ENCODE assay signal across 12 mouse cellular contexts in the genomic region with DNA sequence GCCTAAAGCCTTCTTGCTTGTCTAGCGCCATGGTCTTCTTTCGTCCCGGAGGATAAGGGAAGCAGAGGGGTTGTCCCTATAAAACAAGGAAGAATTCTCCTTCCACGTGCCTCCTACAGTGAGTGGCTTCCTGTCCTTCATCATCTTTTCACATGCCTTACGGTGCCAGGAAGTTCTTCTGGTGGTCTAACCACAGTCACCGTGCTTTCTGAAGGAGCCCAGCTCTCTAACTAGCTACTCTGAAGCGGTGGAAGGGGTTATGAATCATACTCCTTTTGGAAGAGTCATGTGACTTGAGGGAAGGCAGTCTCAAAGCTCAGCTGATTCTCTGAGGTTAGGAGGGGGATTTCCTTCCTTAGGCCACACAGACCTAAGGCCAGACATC. TPM values are rescaled to one million over a fixed set of nuclear protein-coding genes. Genes with fewer than 3 reads are reported as not detected.
DNase-seq lines count a peak whose midpoint lies in the region; ATAC-seq and TF ChIP-seq lines count a peak whose summit lies in the region.
"Had no signal": no experiment of that assay in that cellular context is flagged by ENCODE, and none has a peak within 500 bp of the region (broad histone marks: within the 10 kb centered on the region; RNA-seq: fewer than 3 reads in every experiment).

No protein-coding gene starts in this region.

- H3K4me1 ChIP-seq in heart, embryonic 14.5 days (ENCODE audit: control insufficient read depth in 2 of 2, insufficient read depth in 2 of 2, low read length in 2 of 2) = peaks cover 0 to 3% of the 10 kb centered on the region in 2 experiments; a peak in 1 of 4 replicates
- H3K4me1 ChIP-seq in thymus, adult 2 months (replicated peaks; ENCODE audit: control insufficient read depth, insufficient read depth, low read length) = peaks cover 28% of the 10 kb centered on the region
- H3K4me1 ChIP-seq in liver, embryonic 15.5 days (replicated peaks) = peaks cover 20% of the 10 kb centered on the region
- H3K4me1 ChIP-seq in hindbrain, embryonic 14.5 days (replicated peaks; ENCODE audit: control insufficient read depth, insufficient read depth, low read length) = no peaks in the 10 kb centered on the region
- H3K4me1 ChIP-seq: hindbrain, embryonic 15.5 days had no signal

- H3K9ac ChIP-seq in heart, embryonic 14.5 days (ENCODE audit: low read length) = no peak overlapping the region
- H3K9ac ChIP-seq in liver, embryonic 15.5 days = no peak overlapping the region
- no peak overlapping the region for H3K9ac ChIP-seq in hindbrain, embryonic 14.5 days
- H3K9ac ChIP-seq: hindbrain, embryonic 15.5 days had no signal

- no peak for DNase-seq in heart, postnatal 36 days
- DNase-seq in thymus, adult 2 months = no peak
- no peak for DNase-seq in thymus, postnatal 10 days (ENCODE audit: low spot score in 2 of 2)
- no peak for DNase-seq in layer of hippocampus, adult 18-20 months (ENCODE audit: low spot score in 2 of 2)
- no peak for DNase-seq in adrenal gland, adult (ENCODE audit: inconsistent age in 2 of 2, low spot score in 1 of 2)
- no peak for DNase-seq in hindbrain, embryonic 14.5 days (ENCODE audit: low spot score)
- DNase-seq: cerebellum, adult 9-10 months; kidney, postnatal 25 days; left cerebral cortex, postnatal 4 days had no signal

- no peaks in the 10 kb centered on the region for H3K36me3 ChIP-seq in heart, embryonic 14.5 days (ENCODE audit: control insufficient read depth, insufficient read depth, low read length)
- peaks cover 12% of the 10 kb centered on the region; the same call in 1 of the 2 replicates for H3K36me3 ChIP-seq in thymus, adult 2 months (ENCODE audit: control insufficient read depth, insufficient read depth, low read length)
- H3K36me3 ChIP-seq in liver, embryonic 15.5 days (replicated peaks) = peaks cover 6% of the 10 kb centered on the region; the same call in 1 of the 2 replicates
- H3K36me3 ChIP-seq in hindbrain, embryonic 14.5 days (replicated peaks; ENCODE audit: control insufficient read depth, insufficient read depth) = no peaks in the 10 kb centered on the region
- H3K36me3 ChIP-seq: hindbrain, embryonic 15.5 days had no signal

- no peak for ATAC-seq in heart, embryonic 14.5 days (ENCODE audit: insufficient number of reproducible peaks, insufficient read depth, low FRiP score, low read depth)
- ATAC-seq in liver, embryonic 15.5 days (ENCODE audit: insufficient read depth) = peak; percentile 16
- ATAC-seq in hindbrain, embryonic 14.5 days (ENCODE audit: low FRiP score) = no peak

- peak overlapping the region; percentile 44 to 49; a peak in 3 of 4 replicates for H3K27ac ChIP-seq in heart, embryonic 14.5 days (replicated peaks in 1 of 2; ENCODE audit: control insufficient read depth in 1 of 2, insufficient read depth in 1 of 2, low read depth in 2 of 2, low read length in 2 of 2)
- H3K27ac ChIP-seq in thymus, adult 2 months (ENCODE audit: control insufficient read depth, insufficient read depth, low read length) = peak overlapping the region; percentile 56; the same call in 1 of the 2 replicates
- H3K27ac ChIP-seq in liver, embryonic 15.5 days (replicated peaks) = peak overlapping the region; percentile 53; the same call in 1 of the 2 replicates
- no peak overlapping the region for H3K27ac ChIP-seq in hindbrain, embryonic 14.5 days
- H3K27ac ChIP-seq: hindbrain, embryonic 15.5 days had no signal

- H3K9me3 ChIP-seq in heart, embryonic 14.5 days (ENCODE audit: control insufficient read depth, low read length) = no peaks in the 10 kb centered on the region
- H3K9me3 ChIP-seq in liver, embryonic 15.5 days (replicated peaks) = no peaks in the 10 kb centered on the region
- H3K9me3 ChIP-seq in hindbrain, embryonic 14.5 days (ENCODE audit: control insufficient read depth, low read length) = no peaks in the 10 kb centered on the region
- H3K9me3 ChIP-seq: hindbrain, embryonic 15.5 days had no signal

- no peaks in the 10 kb centered on the region for H3K27me3 ChIP-seq in heart, embryonic 14.5 days (ENCODE audit: control insufficient read depth, insufficient read depth, low read length)
- no peaks in the 10 kb centered on the region for H3K27me3 ChIP-seq in thymus, adult 2 months (ENCODE audit: control insufficient read depth, insufficient read depth, low read length)
- H3K27me3 ChIP-seq in liver, embryonic 15.5 days = no peaks in the 10 kb centered on the region
- no peaks in the 10 kb centered on the region for H3K27me3 ChIP-seq in hindbrain, embryonic 14.5 days (ENCODE audit: control insufficient read depth, insufficient read depth, low read length)
- H3K27me3 ChIP-seq: hindbrain, embryonic 15.5 days had no signal

- 50% methylated on average over 7 of the region's 7 CpGs for WGBS in heart, embryonic 14.5 days
- 9% methylated on average over 7 of the region's 7 CpGs for WGBS in thymus, adult 2 months
- 15% methylated on average over 7 of the region's 7 CpGs for WGBS in liver, embryonic 15.5 days (ENCODE audit: insufficient replicate concordance)
- 86% methylated on average over 7 of the region's 7 CpGs for WGBS in hindbrain, embryonic 14.5 days

- no peak for TF ChIP-seq CTCF in thymus, adult 2 months (IDR thresholded peaks at IDR 0.05; ENCODE audit: borderline replicate concordance, control insufficient read depth, extremely low read depth, insufficient read depth, low read length, poor library complexity)

- H3K4me3 ChIP-seq in heart, embryonic 14.5 days (ENCODE audit: control insufficient read depth in 1 of 2, insufficient read depth in 1 of 2, low read depth in 1 of 2, low read length in 2 of 2) = no peak overlapping the region
- no peak overlapping the region for H3K4me3 ChIP-seq in thymus, adult 2 months (ENCODE audit: control insufficient read depth, insufficient read depth, low read length)
- H3K4me3 ChIP-seq in liver, embryonic 15.5 days (replicated peaks) = peak overlapping the region; percentile 4; the same call in 1 of the 2 replicates
- no peak overlapping the region for H3K4me3 ChIP-seq in hindbrain, embryonic 14.5 days (replicated peaks; ENCODE audit: low read length)
- H3K4me3 ChIP-seq: hindbrain, embryonic 15.5 days had no signal

- peak overlapping the region; percentile 0; the same call in 1 of the 2 replicates for H3K4me2 ChIP-seq in heart, embryonic 14.5 days (ENCODE audit: low read length)
- peak overlapping the region; percentile 42 for H3K4me2 ChIP-seq in liver, embryonic 15.5 days
- no peak overlapping the region for H3K4me2 ChIP-seq in hindbrain, embryonic 14.5 days (replicated peaks)
- H3K4me2 ChIP-seq: hindbrain, embryonic 15.5 days had no signal

- TF ChIP-seq POLR2A in thymus, adult 2 months (IDR thresholded peaks at IDR 0.05; ENCODE audit: control insufficient read depth, extremely low read depth, insufficient read depth, low read length, poor library complexity) = no peak

- intact Hi-C loops in heart, postnatal 36 days (cut with DNase I) = no loop called here

RNA-seq across cellular contexts. Expression of a gene that starts 11.8 kb away (rescaled TPM):
- polyA plus RNA-seq in heart, embryonic 14.5 days (2014; fragmentation: Nextera tagmentation; extraction: Ambion mirVana) = 1.4 and 2.2 TPM in 2 replicates
- 1 to 10 TPM; 1.4 to 2.5 TPM for total RNA-seq in heart, postnatal 36 days (2021)
- polyA plus RNA-seq in thymus, adult 2 months (2012; rRNA removed) = 131 and 137 TPM in 2 replicates
- 13.8 and 14.5 TPM in 2 replicates for polyA plus RNA-seq in liver, embryonic 15.5 days (2015; fragmentation: Nextera tagmentation; extraction: Ambion mirVana)
- total RNA-seq in layer of hippocampus, adult 18-20 months (2021) = 1 to 10 TPM; 3.9 to 4.2 TPM
- polyA plus RNA-seq in hindbrain, embryonic 14.5 days (2014; fragmentation: Nextera tagmentation; extraction: Ambion mirVana) = 1.7 TPM in 2 replicates

RNA-seq across cellular contexts. Expression of a gene that starts 41.4 kb away (rescaled TPM):
- 32.9 and 33.0 TPM in 2 replicates for polyA plus RNA-seq in heart, embryonic 14.5 days (2014; fragmentation: Nextera tagmentation; extraction: Ambion mirVana)
- 100 to 1,000 TPM; 113 to 124 TPM for total RNA-seq in heart, postnatal 36 days (2021)
- 10.6 and 14.8 TPM in 2 replicates for polyA plus RNA-seq in thymus, adult 2 months (2012; rRNA removed)
- 8.1 and 9.8 TPM in 2 replicates for polyA plus RNA-seq in liver, embryonic 15.5 days (2015; fragmentation: Nextera tagmentation; extraction: Ambion mirVana)
- 1 to 10 TPM; 7.5 to 9.9 TPM for total RNA-seq in layer of hippocampus, adult 18-20 months (2021)
- 9.5 and 10.1 TPM in 2 replicates for polyA plus RNA-seq in hindbrain, embryonic 14.5 days (2014; fragmentation: Nextera tagmentation; extraction: Ambion mirVana)

RNA-seq across cellular contexts. Expression of a gene that starts 42.4 kb away (rescaled TPM):
- polyA plus RNA-seq in heart, embryonic 14.5 days (2014; fragmentation: Nextera tagmentation; extraction: Ambion mirVana) = 27.4 and 29.0 TPM in 2 replicates
- 10 to 100 TPM; 32.0 to 32.1 TPM for total RNA-seq in heart, postnatal 36 days (2021)
- polyA plus RNA-seq in thymus, adult 2 months (2012; rRNA removed) = 62.4 and 63.9 TPM in 2 replicates
- 11.9 and 12.0 TPM in 2 replicates for polyA plus RNA-seq in liver, embryonic 15.5 days (2015; fragmentation: Nextera tagmentation; extraction: Ambion mirVana)
- 10 to 100 TPM; 26.7 to 27.1 TPM for total RNA-seq in layer of hippocampus, adult 18-20 months (2021)
- polyA plus RNA-seq in hindbrain, embryonic 14.5 days (2014; fragmentation: Nextera tagmentation; extraction: Ambion mirVana) = 22.1 and 24.3 TPM in 2 replicates
